Mouse (Mus musculus): ENCODE measurements around the gene Atp6v1b1.
"Not testable (repeated sequence)": the region's sequence is repeated elsewhere in the genome, so short reads cannot be mapped to it uniquely, and the experiment has no call there.

Gene Atp6v1b1

GRCm38 (mm10) chr6:83778306-83778705, 35.5 kb downstream of the Atp6v1b1 start:
- no peak for DNase-seq

DNA sequence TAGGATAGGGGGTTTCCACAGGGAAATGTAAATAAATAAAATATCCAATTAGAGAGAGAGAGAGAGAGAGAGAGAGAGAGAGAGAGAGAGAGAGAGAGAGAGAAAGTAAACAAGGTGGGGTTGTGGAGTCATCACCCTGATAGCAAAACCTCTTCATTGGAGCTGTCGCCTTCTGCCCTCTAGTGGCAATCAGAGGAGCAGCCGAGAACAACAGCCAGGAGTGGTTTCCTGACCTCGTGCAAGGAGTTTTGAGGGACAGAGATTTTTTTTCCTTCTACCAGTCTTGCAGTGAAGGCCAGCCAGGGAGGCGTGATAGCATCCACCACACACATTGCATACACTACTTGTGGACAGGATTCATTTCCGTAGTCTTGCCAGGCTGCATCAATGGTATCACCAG, 36.2 kb downstream of the Atp6v1b1 start:
- DNase-seq: peak; percentile 65

DNA sequence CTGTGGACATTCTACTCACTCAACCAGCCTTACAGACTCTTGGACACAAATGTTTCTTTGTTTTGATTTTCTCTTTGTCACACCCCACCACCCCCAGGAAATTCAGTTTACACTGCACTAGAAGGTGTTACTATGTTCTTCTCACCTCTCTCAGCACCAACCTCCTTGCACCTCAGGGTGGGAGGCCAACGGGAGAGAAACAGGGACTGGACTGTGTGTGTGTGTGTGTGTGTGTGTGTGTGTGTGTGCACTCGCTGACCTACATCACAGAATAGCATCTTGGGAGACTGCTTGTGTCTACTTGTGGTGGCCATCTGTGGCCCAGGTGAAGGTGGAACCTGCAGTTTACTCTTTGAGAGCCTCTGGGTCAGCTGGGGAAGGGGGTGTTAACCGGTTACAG, 43.6 kb downstream of the Atp6v1b1 start:
- DNase-seq: no peak

GRCm38 (mm10) chr6:83788554-83788953, 45.8 kb downstream of the Atp6v1b1 start:
- peak; percentile 26 for DNase-seq

DNA sequence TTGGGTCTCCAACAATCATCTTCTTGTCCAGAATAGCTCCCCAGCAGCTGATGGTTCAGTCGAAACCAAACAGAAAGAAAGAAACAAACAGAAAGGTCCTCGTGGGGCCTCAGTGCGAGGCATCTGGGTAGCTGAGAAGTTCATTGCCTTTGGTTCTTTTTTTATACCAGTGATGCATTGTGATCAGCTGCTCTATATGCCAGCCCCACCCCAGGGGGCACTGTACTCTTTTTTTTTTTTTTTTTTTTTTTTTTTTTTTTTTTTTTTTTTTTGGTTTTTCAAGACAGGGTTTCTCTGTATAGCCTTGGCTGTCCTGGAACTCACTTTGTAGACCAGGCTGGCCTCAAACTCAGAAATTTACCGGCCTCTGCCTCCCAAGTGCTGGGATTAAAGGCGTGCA, 47.7 kb downstream of the Atp6v1b1 start:
- DNase-seq: not testable (repeated sequence)

DNA sequence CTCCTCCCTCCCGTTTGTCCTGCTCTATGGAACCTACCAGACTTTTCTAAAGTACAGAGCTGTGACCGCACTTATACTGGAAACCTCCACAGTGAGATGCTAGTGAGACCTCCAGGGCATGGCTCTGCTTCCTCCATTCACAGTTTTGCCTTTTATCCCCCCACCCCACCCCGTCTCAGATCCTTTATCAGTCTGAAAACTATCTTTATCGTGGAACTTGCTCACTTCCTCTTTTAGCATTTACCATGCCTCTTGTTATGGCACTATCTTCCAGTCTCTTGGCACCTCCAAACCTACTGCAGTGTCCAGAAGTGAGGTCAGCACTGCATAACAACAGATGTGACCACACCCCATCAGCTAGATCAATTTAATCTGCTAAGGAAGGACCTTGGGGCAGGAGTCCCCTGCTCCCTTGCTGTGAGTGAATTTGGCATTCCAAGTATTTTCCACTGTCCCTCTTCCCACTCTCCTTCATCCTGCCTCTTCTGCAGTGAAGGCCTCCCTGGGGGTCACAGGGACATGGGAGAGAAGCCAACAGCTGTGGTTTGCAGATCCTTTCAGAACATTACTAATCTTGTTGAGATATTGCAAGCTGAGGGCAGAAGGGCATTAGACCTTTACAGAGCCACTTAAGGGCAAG, 48.6 kb downstream of the Atp6v1b1 start:
- no peak for DNase-seq

- DNase-seq: peak; percentile 95
Observed at GRCm38 (mm10) chr6:83794760-83795296, 52.0 kb downstream of the Atp6v1b1 start, which contains the start of gene Nagk. Nagk (plus strand) TSS chr6:83794982.

- peak; percentile 32 for DNase-seq
Observed at GRCm38 (mm10) chr6:83795492-83795900, 52.7 kb downstream of the Atp6v1b1 start.

DNA sequence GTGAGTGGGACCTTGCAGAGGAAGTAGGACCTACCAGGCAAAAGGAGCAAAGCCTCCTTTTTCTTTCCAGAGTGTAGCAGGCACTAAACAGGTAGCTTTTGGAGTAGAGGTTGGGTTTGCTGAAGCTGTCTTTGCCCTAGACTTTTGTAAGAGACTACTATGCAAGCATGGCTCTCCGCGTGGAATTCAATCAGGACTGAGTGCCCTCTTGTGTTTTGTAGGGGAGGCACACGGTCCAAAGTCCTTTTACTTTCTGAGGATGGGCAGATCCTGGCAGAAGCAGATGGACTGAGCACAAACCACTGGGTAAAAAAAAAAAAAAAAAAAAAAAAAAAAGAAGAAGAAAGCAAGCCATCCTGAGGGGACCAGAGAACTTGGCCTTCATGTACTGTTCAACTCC, 53.9 kb downstream of the Atp6v1b1 start:
- no peak for DNase-seq

DNA sequence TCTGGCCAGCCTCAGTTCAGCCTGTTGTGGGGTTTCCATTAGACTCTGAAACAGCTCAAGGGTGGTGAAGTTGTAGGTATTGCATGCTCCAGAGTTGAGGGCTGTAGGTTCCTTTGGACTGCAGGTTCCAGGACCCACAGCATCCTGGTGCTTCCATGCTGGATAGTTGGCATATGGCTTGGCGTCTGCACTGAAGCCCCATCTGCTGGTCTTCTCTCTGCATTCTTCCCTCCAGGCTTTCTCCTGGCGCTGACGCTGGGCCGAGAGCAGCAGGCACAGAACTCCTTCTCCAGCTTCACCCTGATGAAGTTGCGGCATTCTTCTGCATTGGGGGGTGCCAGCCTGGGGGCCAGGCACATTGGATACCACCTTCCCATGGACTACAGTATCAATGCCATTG, 59.2 kb downstream of the Atp6v1b1 start:
- DNase-seq: no peak

DNA sequence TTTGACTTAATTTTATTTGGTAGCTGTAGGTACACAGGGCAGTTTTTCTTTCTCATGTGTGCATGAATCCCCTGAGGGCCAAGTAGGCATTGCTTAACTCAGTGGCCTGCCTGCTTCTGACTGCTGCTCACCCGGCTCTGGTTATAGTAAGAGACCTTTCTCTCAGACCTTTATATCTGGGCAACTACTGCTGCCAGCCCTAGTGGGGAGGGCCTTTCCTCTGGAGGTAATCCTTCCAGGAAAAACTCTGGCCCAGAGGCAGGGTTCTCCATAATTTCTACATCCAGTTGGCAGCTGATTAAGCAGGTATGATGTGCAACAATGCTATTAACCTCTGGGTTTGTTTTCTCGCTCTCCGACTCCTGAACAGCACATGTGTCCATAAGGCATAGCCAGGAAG, 60.1 kb downstream of the Atp6v1b1 start:
- DNase-seq: no peak

All from embryo, embryonic 11 days (tissue).